Mouse (Mus musculus) lung, adult 2 months (tissue): ENCODE results near the gene Hoxb9. TPM values are rescaled to one million over a fixed set of nuclear protein-coding genes. Genes with fewer than 3 reads are reported as not detected.

ENCODE experiments used
- DNase-seq: peaks from one replicate; pipeline ENCODE4 v3.0.0; 2022
- H3K4me1 ChIP-seq: fragments of 200-500 bp; 2 replicates; pipeline ENCODE4 v1.6.1; 2011; ENCODE audit warnings: low read length; ENCODE audit not compliant: control insufficient read depth, insufficient read depth
- H3K4me3 ChIP-seq: fragments of 200-500 bp; replicated peaks from 2 replicates; pipeline ENCODE3; 2011; ENCODE audit warnings: low read depth, mild to moderate bottlenecking, control low read depth, low read length; ENCODE audit errors: extremely low read depth
- CTCF ChIP-seq: fragments of 200-500 bp; IDR thresholded peaks from 2 replicates; pipeline ENCODE4 v1.5.1; 2011; ENCODE audit warnings: mild to moderate bottlenecking, low read length, control low read depth; ENCODE audit not compliant: insufficient read depth
- POLR2A ChIP-seq: fragments of 200-500 bp; IDR thresholded peaks from 2 replicates; pipeline ENCODE4 v1.6.1; 2011; ENCODE audit warnings: low read depth, mild to moderate bottlenecking, control low read depth, low read length, borderline replicate concordance; ENCODE audit errors: extremely low read depth
- WGBS: fragments of 180-500 bp; shearing (Covaris S2); methylation state at CpG from one replicate; pipeline ENCODE4 v1.1.7; 2018; 5-methylcytosine and 5-hydroxymethylcytosine counted together
- polyA plus RNA-seq: library from polyadenylated mRNA; depleted of rRNA; stranded (reverse); fragments of >200 nt; gene quantifications from 2 replicates; pipeline ENCODE4 v1.2.3, GENCODE M21; 2012; rRNA removed

Gene Hoxb9
- polyA plus RNA-seq: 0.14 TPM in 1 of 2 replicates, not detected in the other

DNA sequence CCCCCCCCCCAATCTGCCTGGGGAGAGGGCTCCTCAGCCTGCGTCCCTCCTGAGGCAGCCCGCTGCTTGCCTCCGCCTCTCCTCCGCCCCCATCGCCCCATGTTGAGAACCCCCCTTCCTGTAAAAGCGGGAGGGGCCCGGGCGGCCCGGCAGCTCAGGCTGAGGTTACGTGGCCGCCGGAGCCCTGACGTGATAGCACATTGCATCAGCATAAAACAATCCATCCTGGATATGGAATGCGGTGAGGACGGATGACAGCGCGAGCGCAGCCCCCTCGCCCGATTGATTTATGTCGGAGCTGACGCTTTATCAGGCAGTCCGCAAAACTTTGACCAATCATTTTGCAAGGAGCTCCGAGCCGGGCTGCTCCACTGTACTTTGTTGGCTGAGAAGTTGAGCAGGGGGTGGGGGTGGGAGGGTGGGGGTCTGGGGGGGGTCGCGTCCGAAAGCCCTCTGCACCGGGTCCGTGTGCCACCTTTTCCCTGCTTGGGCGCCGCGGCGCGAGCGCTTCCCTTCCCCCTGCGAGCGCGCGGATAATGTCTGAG lies at the start of gene Hoxb9:
Hoxb9 (plus strand) TSS at position 462 of the 545 bp plus-strand sequence.
- WGBS: under 1% methylated on average over 39 of the region's 40 CpGs
- TF ChIP-seq POLR2A (no peak), CTCF (no peak)
- H3K4me1 ChIP-seq: peaks cover 3% of the 10 kb centered on the region; the same call in 1 of the 2 replicates
- DNase-seq: no peak
- H3K4me3 ChIP-seq: no peak within 1 kb of the TSS

DNA sequence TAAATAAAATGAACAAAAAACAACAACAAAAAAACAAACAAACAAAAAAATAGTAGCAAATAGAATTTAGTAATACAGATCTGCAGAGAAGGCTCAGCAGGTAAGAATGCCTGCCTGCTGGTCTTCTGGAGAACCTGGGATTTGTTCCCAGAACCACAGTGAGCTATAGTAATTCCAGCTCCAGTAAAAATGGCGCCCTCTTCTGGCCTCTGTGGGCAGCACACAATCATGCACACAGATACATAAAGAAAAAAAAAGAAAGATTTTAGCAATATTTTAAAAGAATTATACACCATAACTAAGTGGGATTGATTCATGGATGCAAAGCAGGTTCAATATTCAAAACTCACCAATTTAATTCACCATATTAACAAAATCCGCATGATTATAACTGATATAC lies 47.4 kb upstream of the Hoxb9 start:
- 42% methylated on average over 2 of the region's 2 CpGs for WGBS
- no peak for TF ChIP-seq POLR2A
- TF ChIP-seq CTCF: no peak
- no peaks in the 10 kb centered on the region for H3K4me1 ChIP-seq
- no peak overlapping the region for H3K4me3 ChIP-seq
- DNase-seq: no peak

DNA sequence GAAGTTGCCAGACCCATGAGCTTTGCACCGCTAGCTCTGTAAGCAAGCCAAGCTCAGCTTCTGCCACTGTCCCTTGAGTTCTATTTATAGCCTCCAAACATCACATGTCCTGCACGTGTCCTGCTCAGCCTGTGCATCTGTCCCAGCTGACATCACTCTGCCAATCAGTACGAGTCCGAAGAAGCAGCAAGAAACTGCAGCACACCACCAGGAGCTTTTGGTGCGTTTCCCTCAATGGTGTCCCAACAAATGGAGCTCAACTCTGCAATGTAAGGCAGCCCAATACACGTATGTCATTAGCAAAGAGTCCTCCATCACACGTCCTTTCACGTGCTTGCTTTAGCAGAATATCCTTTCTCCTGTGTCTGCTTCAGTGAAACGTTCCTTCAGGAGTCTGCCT lies 43.6 kb upstream of the Hoxb9 start:
- no peak overlapping the region for H3K4me3 ChIP-seq
- DNase-seq: no peak
- WGBS: 69% methylated on average over 9 of the region's 9 CpGs
- no peaks in the 10 kb centered on the region for H3K4me1 ChIP-seq
- no peak for TF ChIP-seq CTCF
- no peak for TF ChIP-seq POLR2A

DNA sequence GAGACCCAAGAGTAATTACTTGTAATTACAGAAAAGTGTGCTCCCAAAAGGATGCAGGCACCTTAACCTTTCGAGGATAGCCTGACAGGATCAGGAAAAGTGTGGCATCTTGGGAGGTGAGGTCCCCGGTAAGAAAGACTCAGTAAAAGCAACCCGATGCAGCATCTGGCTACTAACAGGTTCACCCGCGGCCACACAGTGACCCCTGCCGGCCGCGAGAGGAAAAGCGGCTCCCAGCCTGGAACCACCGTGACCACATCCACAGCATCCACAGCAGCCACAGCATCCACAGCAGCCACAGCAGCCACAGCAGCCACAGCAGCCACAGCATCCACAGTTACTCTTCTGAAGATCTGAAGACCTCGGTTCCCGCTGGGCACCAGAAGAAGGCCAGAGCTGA lies 36.4 kb upstream of the Hoxb9 start:
- peak; percentile 41 for DNase-seq
- no peaks in the 10 kb centered on the region for H3K4me1 ChIP-seq
- H3K4me3 ChIP-seq: no peak overlapping the region
- WGBS: 3% methylated on average over 12 of the region's 12 CpGs
- TF ChIP-seq POLR2A (no peak), CTCF (peak; percentile 49)

DNA sequence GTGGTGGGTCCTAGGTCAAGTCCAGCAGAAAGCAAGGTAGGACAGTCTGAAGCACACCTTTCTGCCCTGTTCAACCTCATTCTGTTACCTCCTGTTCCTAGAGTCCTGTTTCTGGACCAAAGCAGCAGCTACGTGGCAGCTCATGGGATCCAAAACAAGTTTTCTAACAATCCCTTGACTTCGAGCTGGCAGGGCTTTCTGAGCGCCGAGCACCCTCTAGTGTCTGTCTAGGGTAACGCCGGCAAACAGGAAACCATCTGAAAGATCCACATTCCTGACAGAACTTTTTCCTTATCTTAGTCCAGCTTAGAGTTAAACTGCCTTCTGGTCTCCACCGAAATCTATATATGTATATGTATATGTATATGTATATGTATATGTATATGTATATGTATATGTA lies 31.0 kb upstream of the Hoxb9 start:
- Histone ChIP-seq H3K4me3 (no peak overlapping the region), H3K4me1 (no peaks in the 10 kb centered on the region)
- TF ChIP-seq CTCF (peak; percentile 84), POLR2A (no peak)
- 2% methylated on average over 7 of the region's 7 CpGs for whole genome bisulfite sequencing
- DNase-seq: peak; percentile 31

DNA sequence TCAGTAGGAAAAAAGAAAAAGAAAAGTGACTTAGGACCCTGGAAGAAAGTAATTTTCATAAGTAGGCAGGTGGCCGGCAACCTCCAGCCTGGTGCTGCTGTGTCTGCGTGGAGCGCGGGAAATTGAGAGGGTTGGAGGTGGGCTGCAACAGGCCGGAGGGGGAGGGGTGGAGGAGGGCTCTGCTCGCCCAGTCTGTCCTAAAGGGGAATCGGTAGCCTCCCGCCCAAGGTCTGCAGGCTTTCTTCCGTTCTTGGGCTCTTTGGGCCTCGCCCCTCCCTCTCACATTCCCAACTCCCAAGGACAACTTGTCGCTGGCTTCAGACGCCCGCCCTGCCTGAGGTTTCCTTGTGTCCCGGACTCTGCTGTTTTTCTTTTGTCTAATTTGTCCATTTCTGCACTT lies 20.4 kb upstream of the Hoxb9 start:
- WGBS: 3% methylated on average over 14 of the region's 14 CpGs
- TF ChIP-seq CTCF (no peak), POLR2A (no peak)
- DNase-seq: no peak
- H3K4me3 ChIP-seq: no peak overlapping the region
- no peaks in the 10 kb centered on the region for H3K4me1 ChIP-seq

DNA sequence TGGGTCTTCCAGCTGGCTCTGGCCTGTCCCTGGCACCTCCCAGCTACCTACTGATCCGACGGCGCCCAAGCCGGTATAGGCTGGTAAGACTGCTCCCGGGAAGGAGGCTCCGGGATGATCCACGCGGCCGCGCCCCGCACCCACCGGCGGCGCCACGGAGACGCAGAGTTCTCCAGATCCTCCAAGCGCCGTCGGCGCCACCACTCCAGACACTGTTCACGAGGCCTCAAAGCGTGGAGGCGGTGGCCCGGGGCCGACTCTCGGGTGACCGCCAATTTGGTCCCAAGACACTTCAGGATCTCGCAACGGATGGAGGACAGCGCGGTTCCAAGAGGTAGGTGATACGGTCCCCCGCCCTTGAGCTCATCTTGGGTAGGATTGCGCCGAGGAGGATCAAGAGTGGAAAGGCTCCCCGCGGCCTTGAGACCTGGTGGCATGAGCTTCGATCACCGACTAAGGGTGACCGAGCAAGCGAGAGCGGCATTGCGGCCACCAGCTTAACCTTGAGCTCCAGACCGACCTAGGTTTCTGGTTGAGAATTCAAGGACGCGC lies 19.7 kb upstream of the Hoxb9 start:
- WGBS: 1% methylated on average over 46 of the region's 46 CpGs
- no peak for DNase-seq
- Histone ChIP-seq H3K4me1 (no peaks in the 10 kb centered on the region), H3K4me3 (no peak overlapping the region)
- TF ChIP-seq CTCF (no peak), POLR2A (no peak)

DNA sequence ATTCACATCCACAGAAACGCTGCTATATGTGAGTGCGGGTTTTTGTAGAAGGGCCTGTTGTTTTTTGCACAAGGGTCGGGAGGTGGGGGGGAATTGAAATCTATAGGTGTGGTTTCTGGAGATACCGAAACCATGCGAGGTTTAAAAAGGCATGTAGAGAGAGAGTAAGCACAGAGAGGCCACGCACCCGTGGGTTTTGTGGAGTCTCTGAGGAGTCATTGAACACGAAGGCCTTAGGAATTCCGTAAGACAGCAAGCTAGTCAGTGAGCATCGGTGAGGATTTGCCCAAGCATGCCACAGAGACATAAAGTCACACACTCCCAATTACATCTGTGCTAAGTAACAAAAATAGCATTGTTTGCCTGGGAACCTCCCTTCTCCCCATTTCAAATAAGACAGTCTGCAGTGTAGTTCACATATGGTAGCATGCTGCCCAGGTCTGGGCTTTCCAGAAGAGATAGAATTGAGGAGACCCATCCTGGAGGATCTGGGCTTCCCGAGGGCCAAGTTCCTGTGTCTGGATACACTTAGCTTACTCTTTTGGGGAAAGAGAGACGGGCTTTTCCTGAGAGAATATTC lies 18.6 kb upstream of the Hoxb9 start:
- TF ChIP-seq POLR2A: no peak
- no peak for TF ChIP-seq CTCF
- DNase-seq: no peak
- Histone ChIP-seq H3K4me3 (no peak overlapping the region), H3K4me1 (no peaks in the 10 kb centered on the region)
- WGBS: 14% methylated on average over 12 of the region's 12 CpGs

DNA sequence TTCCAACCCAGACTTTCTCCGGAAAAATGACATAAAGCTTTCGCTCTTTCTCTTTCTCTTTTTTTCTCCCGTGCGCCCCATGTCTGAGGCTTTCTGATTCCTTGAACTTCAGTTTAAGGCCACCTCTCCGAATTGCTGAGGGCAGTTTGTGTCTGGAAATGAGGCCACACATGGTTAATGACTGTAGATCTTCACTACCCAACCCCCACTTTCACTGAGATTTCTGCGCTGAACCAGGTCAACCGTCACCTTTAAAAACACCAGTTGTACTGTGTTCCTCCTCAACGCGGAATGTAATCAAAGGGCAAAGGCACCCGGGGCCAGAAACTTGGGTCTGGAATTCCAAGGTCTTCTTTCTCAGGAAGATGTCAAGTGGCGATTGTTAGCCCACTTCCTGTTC lies 17.0 kb upstream of the Hoxb9 start:
- TF ChIP-seq CTCF: no peak
- no peak for TF ChIP-seq POLR2A
- H3K4me1 ChIP-seq: no peaks in the 10 kb centered on the region
- no peak overlapping the region for H3K4me3 ChIP-seq
- 4% methylated on average over 11 of the region's 11 CpGs for WGBS
- no peak for DNase-seq

DNA sequence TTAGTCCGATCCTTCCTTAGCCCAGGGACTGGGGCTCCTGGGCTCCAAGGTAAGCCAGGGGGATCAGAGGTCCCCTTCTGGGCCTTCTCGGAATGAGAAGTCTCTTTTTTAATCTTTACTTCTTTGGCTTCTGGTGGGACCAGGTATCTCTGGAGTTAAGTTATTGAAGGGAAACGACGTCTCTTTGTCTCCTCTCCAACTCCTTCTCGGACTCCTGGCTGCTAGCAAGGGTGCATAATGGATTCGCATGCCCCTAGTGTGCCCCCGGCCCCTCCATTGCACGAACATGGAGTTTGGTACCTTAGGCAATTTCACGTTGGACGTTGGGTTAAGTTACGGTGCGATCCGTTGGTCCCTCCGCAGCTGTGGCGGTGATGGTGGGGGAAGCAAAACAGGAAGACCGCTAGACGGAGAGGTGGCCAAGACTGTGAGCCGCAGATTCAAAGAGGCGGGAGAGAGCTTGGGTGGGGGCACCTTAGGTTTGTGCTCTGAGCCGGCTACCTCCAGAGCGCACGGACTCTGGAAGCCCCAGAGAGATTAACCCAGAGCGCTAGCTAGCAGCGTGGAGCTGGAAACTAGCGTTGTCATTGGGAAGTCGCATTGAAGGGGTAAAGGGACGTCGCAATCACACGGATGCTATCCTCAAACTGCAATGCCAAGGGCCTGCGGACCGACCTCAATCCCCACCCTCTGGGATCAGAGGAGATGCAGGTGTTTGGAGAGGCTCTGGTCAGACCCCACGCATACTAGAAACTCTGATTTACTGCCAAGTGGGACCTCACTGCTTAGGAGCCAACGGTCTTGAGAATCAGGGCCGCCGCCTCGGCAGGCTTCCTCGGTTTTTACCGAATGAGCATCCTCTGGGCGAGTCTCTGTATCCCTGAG lies 15.9 kb upstream of the Hoxb9 start:
- no peak for TF ChIP-seq POLR2A
- WGBS: 5% methylated on average over 39 of the region's 39 CpGs
- Histone ChIP-seq H3K4me1 (no peaks in the 10 kb centered on the region), H3K4me3 (no peak overlapping the region)
- no peak for DNase-seq
